Mouse (Mus musculus) hindbrain, postnatal 0 days (tissue): ENCODE data around the gene Mylpf. TPM values are rescaled to one million over a fixed set of nuclear protein-coding genes. Genes with fewer than 3 reads are reported as not detected.

Experiments
- ATAC-seq: fragments of 200-750 bp; cut with Nextera tagmentation; 2 replicates; pipeline ENCODE4 v1.8.0; 2017; ENCODE audit warnings: mild to moderate bottlenecking, moderate TSS enrichment, moderate library complexity
- DNase-seq: peaks from one replicate; pipeline ENCODE4 v3.0.0-alpha.2; 2015; ENCODE audit warnings: low spot score
- H3K27ac ChIP-seq: fragments of 300-500 bp; sonication (generic); 2 replicates; pipeline ENCODE4 v1.5.1; 2014; ENCODE audit warnings: mild to moderate bottlenecking
- H3K27me3 ChIP-seq: fragments of 300-500 bp; sonication (generic); 2 replicates; pipeline ENCODE4 v1.6.1; 2014; ENCODE audit warnings: low read length, mixed read lengths; ENCODE audit not compliant: insufficient read depth
- H3K36me3 ChIP-seq: fragments of 300-500 bp; sonication (generic); 2 replicates; pipeline ENCODE4 v1.6.1; 2014; ENCODE audit warnings: low read length, mixed read lengths; ENCODE audit not compliant: insufficient read depth
- H3K4me1 ChIP-seq: fragments of 300-500 bp; sonication (generic); 2 replicates; pipeline ENCODE4 v1.6.1; 2014; ENCODE audit warnings: antibody characterized with exemption, low read length, mixed read lengths; ENCODE audit not compliant: insufficient read depth
- H3K4me2 ChIP-seq: fragments of 300-500 bp; sonication (generic); 2 replicates; pipeline ENCODE4 v1.6.1; 2014; ENCODE audit warnings: low read depth, mild to moderate bottlenecking, low read length, moderate library complexity, mixed read lengths
- H3K4me3 ChIP-seq: fragments of 300-500 bp; sonication (generic); 2 replicates; pipeline ENCODE4 v1.5.1; 2014; ENCODE audit warnings: low read length
- H3K9ac ChIP-seq: fragments of 300-500 bp; sonication (generic); replicated peaks from 2 replicates; pipeline ENCODE4 v1.6.1; 2014; ENCODE audit warnings: mild to moderate bottlenecking, low read length, moderate library complexity, mixed read lengths
- H3K9me3 ChIP-seq: fragments of 300-500 bp; sonication (generic); 2 replicates; pipeline ENCODE4 v1.6.1; 2016; ENCODE audit warnings: low read length, mixed read lengths
- CTCF ChIP-seq: IDR thresholded peaks from 2 replicates; pipeline ENCODE4 v1.5.1; 2016; ENCODE audit warnings: antibody characterized with exemption, control low read depth, low read depth
- WGBS: fragments of 180-500 bp; shearing (Covaris S2); extraction: QIAGEN DNeasy Blood & Tissue Kit; methylation state at CpG from one replicate; pipeline ENCODE4 v1.1.7; 2014; 5-methylcytosine and 5-hydroxymethylcytosine counted together
- polyA plus RNA-seq: library from polyadenylated mRNA; unstranded; fragments of >200 nt; fragmentation: Nextera tagmentation; extraction: Ambion mirVana; gene quantifications from 2 replicates; pipeline ENCODE4 v1.2.1, GENCODE M21; 2015
- total RNA-seq: library from RNA; depleted of rRNA; stranded (reverse); fragments of >200 nt; gene quantifications from 2 replicates; pipeline ENCODE4 v1.2.3, GENCODE M21; 2014

The Mylpf gene
- total and polyA plus RNA-seq, 2 experiments from 2014 or later: 3.0 TPM; not detected in 1

DNA sequence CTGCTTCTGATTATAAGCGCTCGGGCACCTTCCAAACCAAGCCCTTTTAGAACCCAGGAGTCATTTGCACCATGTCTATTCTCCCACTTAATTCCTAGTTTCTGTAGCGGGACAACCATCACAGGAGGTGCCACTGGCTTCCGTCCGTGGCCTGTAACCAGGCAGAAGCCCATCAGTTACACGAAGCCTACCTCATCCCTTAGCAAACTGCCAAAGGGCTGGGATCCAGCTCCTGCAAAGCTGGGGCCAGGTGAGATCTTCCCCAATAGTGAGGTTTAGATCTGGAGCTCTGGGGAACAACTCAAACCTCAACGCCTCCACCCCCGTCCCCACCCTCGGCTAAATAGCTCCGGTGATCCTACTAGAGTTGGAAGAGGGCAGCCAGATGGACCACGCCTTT, 12.2 kb upstream of the Mylpf start:
- Histone ChIP-seq H3K36me3 (peaks cover 44% of the 10 kb centered on the region), H3K27me3 (no peaks in the 10 kb centered on the region), H3K4me3 (peak overlapping the region; percentile 62), H3K9me3 (no peaks in the 10 kb centered on the region), H3K4me1 (peaks cover 17% of the 10 kb centered on the region), H3K4me2 (peak overlapping the region; percentile 68), H3K27ac (peak overlapping the region; percentile 73), H3K9ac (peak overlapping the region; percentile 74)
- TF ChIP-seq CTCF: no peak
- 57% methylated on average over 11 of the region's 11 CpGs for WGBS
- DNase-seq (no peak), ATAC-seq (no peak)

DNA sequence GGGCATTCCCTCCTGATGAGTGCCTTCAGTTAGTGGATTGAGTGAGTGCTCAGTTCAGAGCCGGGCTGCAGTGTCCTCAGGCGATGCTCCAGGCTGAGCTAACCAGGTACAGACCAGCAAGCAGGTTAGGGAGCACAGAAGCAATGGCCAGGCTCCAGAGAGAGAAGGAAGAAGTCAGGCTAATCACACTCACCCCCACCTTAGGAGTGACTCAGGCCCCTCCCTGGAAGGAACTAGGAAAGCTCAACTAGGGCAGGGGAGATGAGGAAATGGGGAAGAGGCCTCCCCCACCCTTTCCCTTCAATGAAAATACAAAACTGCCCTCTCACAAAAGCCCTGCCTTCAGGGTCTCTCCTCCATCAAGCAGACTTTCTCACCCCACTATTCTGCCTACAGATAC, 2.1 kb upstream of the Mylpf start:
- peak overlapping the region; percentile 98 for H3K4me2 ChIP-seq
- ATAC-seq (no peak), DNase-seq (no peak)
- H3K27me3 ChIP-seq: no peaks in the 10 kb centered on the region
- TF ChIP-seq CTCF: no peak
- H3K4me1 ChIP-seq: peaks cover 7% of the 10 kb centered on the region
- no peaks in the 10 kb centered on the region for H3K36me3 ChIP-seq
- peak overlapping the region; percentile 76 for H3K4me3 ChIP-seq
- no peaks in the 10 kb centered on the region for H3K9me3 ChIP-seq
- 61% methylated on average over 2 of the region's 2 CpGs for WGBS
- H3K9ac ChIP-seq: peak overlapping the region; percentile 81
- no peak overlapping the region for H3K27ac ChIP-seq

DNA sequence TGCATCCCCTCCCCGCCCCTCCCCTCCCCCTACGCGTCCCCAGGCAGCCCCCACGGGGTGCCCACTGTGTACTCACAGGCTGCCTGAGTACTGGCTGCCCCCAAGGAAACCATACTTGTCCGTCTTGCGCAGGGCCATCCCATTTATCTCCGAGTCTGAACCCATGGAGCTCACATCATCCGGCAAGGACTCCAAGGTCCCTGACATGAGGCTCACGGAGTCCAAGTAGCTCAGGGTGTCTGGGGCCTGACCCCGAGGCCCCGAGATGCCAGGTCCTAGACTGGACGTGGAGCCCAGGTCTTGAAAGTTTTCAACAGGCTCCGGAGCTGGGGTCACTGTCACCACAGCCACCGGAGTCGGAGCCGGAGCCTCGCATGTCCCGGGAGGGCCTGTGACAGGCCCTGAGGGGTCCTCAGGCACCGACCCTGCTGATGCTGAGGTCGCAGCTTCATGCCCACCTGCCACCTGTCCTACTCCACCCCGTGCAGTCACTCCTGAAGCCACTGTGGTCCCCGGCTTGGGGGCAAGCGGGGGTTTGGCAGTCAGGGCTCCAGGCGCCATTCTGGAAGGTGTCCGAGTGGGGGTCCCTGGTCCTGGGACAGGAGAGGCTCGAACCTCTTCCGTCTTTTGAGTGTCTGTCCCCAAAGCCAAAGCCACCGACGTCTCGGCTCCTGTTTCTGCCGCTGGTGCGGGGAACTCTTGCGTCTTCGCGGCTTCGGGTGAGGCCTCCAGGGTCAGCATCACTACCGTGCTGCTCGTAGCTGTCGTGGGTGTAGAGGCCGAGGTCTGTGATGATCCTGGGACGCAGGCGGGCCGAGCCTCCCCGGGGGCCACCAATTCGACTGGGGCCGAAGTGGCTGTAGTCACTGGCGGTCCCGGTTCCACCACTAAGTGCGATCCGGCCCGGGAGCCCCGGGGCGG, 1.1 kb upstream of the Mylpf start:
- H3K9ac ChIP-seq: peak overlapping the region; percentile 81
- TF ChIP-seq CTCF: no peak
- under 1% methylated on average over 52 of the region's 53 CpGs for WGBS
- H3K27ac ChIP-seq: peak overlapping the region; percentile 84
- peaks cover 7% of the 10 kb centered on the region for H3K4me1 ChIP-seq
- DNase-seq (no peak), ATAC-seq (no peak)
- no peaks in the 10 kb centered on the region for H3K27me3 ChIP-seq
- H3K4me3 ChIP-seq: peak overlapping the region; percentile 76
- H3K9me3 ChIP-seq: no peaks in the 10 kb centered on the region
- H3K36me3 ChIP-seq: no peaks in the 10 kb centered on the region
- H3K4me2 ChIP-seq: peak overlapping the region; percentile 98

DNA sequence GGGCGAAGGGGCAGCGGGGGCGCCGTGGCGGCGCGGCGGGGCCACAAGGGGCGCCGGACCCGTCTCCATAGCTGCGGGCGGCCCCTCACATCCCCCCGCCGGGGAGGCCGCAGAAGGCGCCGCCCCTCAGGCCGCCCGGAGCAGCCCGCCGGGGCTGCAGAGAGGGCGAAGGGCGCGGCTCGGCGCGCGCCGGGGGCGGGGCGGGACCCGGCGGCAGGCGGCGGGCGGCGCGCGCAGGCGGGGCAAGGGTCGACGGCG, 466 bp upstream of the Mylpf start, which contains the start of gene Tbc1d10b:
Gene Tbc1d10b (minus strand): TSS at position 174 of the 258 bp plus-strand sequence.
- TF ChIP-seq CTCF: no peak
- H3K4me2 ChIP-seq: peak within 1 kb of the TSS; percentile 98
- H3K4me3 ChIP-seq: peak within 1 kb of the TSS; percentile 76
- WGBS: under 1% methylated on average over 43 of the region's 44 CpGs
- DNase-seq (no peak), ATAC-seq (no peak; the same call in 1 of the 2 replicates)
- H3K27me3 ChIP-seq: no peaks in the 10 kb centered on the region
- H3K9ac ChIP-seq: peak within 1 kb of the TSS; percentile 81
- H3K36me3 ChIP-seq: no peaks in the 10 kb centered on the region
- H3K4me1 ChIP-seq: peaks cover 7% of the 10 kb centered on the region
- H3K27ac ChIP-seq: peak within 1 kb of the TSS; percentile 84
- no peaks in the 10 kb centered on the region for H3K9me3 ChIP-seq

- H3K9ac ChIP-seq: no peak overlapping the region
- peaks cover 7% of the 10 kb centered on the region for H3K4me1 ChIP-seq
- no peaks in the 10 kb centered on the region for H3K9me3 ChIP-seq
- H3K36me3 ChIP-seq: no peaks in the 10 kb centered on the region
- DNase-seq (no peak), ATAC-seq (no peak)
- H3K4me3 ChIP-seq: peak overlapping the region; percentile 76
- H3K27ac ChIP-seq: peak overlapping the region; percentile 76; the same call in 1 of the 2 replicates
- WGBS: 78% methylated on average over 5 of the region's 5 CpGs
- H3K4me2 ChIP-seq: peak overlapping the region; percentile 57
- no peak for TF ChIP-seq CTCF
- no peaks in the 10 kb centered on the region for H3K27me3 ChIP-seq
Observed at GRCm38 (mm10) chr7:127209851-127210250, 1.2 kb downstream of the Mylpf start.

DNA sequence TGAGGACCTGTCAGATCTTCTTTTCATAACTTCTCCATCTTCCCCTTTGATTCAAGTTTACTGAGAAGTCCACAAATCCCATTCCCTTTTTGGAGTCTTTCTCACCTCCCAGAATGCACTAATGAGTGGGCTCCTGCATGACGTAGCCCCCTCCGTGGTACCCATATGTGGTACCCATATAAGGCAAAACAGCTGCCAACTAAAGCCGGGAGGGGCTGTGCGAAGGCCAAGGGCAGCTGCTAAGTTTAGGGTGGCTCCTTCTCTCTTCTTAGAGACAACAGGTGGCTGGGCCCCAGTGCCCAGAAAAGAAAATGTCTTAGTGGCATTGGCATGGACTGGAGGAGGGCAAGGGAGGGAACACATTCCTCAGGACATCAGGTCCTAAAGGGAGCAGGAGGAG, 1.6 kb downstream of the Mylpf start:
- no peak for TF ChIP-seq CTCF
- peaks cover 7% of the 10 kb centered on the region for H3K4me1 ChIP-seq
- WGBS: 84% methylated on average over 4 of the region's 4 CpGs
- H3K27ac ChIP-seq: no peak overlapping the region
- no peak overlapping the region for H3K4me3 ChIP-seq
- DNase-seq: no peak
- H3K4me2 ChIP-seq: no peak overlapping the region
- no peaks in the 10 kb centered on the region for H3K9me3 ChIP-seq
- no peaks in the 10 kb centered on the region for H3K36me3 ChIP-seq
- no peak for ATAC-seq
- H3K27me3 ChIP-seq: no peaks in the 10 kb centered on the region
- H3K9ac ChIP-seq: no peak overlapping the region
